Mouse (Mus musculus) thymus, adult 2 months (tissue): ENCODE results near the gene Scp2.

ENCODE experiments used
- CTCF ChIP-seq: fragments of 200-500 bp; IDR thresholded peaks from 2 replicates; pipeline ENCODE4 v1.5.1; 2012; ENCODE audit warnings: mild to moderate bottlenecking, control low read depth, low read length, moderate library complexity, borderline replicate concordance; ENCODE audit not compliant: control insufficient read depth, poor library complexity, insufficient read depth; ENCODE audit errors: extremely low read depth
- POLR2A ChIP-seq: fragments of 200-500 bp; IDR thresholded peaks from 2 replicates; pipeline ENCODE4 v1.6.1; 2012; ENCODE audit warnings: mild to moderate bottlenecking, low read length, control low read depth, moderate library complexity; ENCODE audit not compliant: control insufficient read depth, poor library complexity, insufficient read depth; ENCODE audit errors: extremely low read depth

GRCm38 (mm10) chr4:108136938-108137337 lies 7.9 kb downstream of the Scp2 start:
- TF ChIP-seq POLR2A (no peak), CTCF (no peak)
